Mouse (Mus musculus) olfactory bulb, adult 2 months (tissue): ENCODE data around the gene Mgat5.

Experiments
- CTCF ChIP-seq: fragments of 200-500 bp; IDR thresholded peaks from 2 replicates; pipeline ENCODE4 v1.5.1; 2012; ENCODE audit warnings: low read depth, mild to moderate bottlenecking, low read length, moderate library complexity; ENCODE audit not compliant: insufficient read depth
- POLR2A ChIP-seq: fragments of 200-500 bp; IDR thresholded peaks from 2 replicates; pipeline ENCODE4 v1.6.1; 2012; ENCODE audit warnings: mild to moderate bottlenecking, low read depth, low read length, moderate library complexity; ENCODE audit not compliant: insufficient read depth

GRCm38 (mm10) chr1:127322169-127322805 is 117.5 kb downstream of the Mgat5 start:
- TF ChIP-seq CTCF (no peak), POLR2A (no peak)
